Comparison of ENCODE assay signal across 9 mouse cellular contexts in the genomic region with DNA sequence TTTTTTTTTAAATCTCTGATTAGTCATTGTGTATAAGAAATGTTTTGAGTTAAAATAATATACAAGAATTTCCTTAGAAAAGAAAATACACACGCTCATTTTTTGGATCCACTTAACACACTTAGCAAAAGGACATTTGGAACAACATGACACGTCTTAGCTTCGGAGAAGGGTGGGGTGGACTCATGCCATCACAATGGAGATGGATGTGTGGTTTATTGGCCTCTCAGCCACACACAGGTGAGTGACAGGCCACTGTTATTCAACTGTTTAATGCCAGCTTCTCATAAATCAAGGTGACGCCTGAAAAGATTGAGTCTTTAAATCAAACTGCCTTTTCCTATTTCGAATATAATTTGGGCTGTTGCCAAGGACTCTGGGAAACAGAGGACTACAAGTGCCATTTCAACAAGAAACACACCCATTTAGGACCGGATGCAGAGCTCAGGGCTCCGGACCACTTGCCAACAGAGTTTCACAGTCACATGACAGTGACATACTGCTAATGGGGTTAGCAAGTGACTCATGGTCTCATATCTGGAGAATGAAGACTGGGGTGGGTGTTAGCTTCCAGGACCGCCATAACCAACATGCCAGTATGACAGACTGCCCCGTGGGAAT.
DNase-seq lines count a peak whose midpoint lies in the region; ATAC-seq and TF ChIP-seq lines count a peak whose summit lies in the region.
"Had no signal": no experiment of that assay in that cellular context is flagged by ENCODE, and none has a peak within 500 bp of the region (broad histone marks: within the 10 kb centered on the region; RNA-seq: fewer than 3 reads in every experiment).

No protein-coding gene starts in this region.

- TF ChIP-seq EP300 in lung, postnatal 0 days (IDR thresholded peaks at IDR 0.05) = peak; percentile 97

- peaks cover 20% of the 10 kb centered on the region; the same call in 1 of the 2 replicates for H3K4me1 ChIP-seq in lung, postnatal 0 days (ENCODE audit: insufficient read depth, low read depth, low read length)
- H3K4me1 ChIP-seq in forebrain, embryonic 10.5 days = no peaks in the 10 kb centered on the region; the same call in 1 of the 2 replicates

- H3K9me3 ChIP-seq in lung, postnatal 0 days (ENCODE audit: low read length) = no peaks in the 10 kb centered on the region
- no peaks in the 10 kb centered on the region for H3K9me3 ChIP-seq in forebrain, embryonic 10.5 days

- no peak for TF ChIP-seq CTCF in lung, postnatal 0 days (IDR thresholded peaks at IDR 0.05)

- H3K27me3 ChIP-seq in lung, postnatal 0 days (replicated peaks; ENCODE audit: insufficient read depth, low read length) = no peaks in the 10 kb centered on the region
- no peaks in the 10 kb centered on the region for H3K27me3 ChIP-seq in forebrain, embryonic 10.5 days (ENCODE audit: poor library complexity, severe bottlenecking)

- ATAC-seq in lung, postnatal 0 days = peak; percentile 93

- H3K9ac ChIP-seq in lung, postnatal 0 days (replicated peaks; ENCODE audit: low read depth) = no peak overlapping the region

- no peaks in the 10 kb centered on the region for H3K36me3 ChIP-seq in lung, postnatal 0 days (ENCODE audit: insufficient read depth, low read length)
- no peaks in the 10 kb centered on the region for H3K36me3 ChIP-seq in forebrain, embryonic 10.5 days (replicated peaks)

- H3K4me3 ChIP-seq in lung, postnatal 0 days (ENCODE audit: low read depth, low read length) = no peak overlapping the region
- no peak overlapping the region for H3K4me3 ChIP-seq in forebrain, embryonic 10.5 days

- 12% methylated on average over 9 of the region's 9 CpGs for WGBS in lung, postnatal 0 days
- whole genome bisulfite sequencing in forebrain, embryonic 10.5 days = 85% methylated on average over 9 of the region's 9 CpGs

- H3K4me2 ChIP-seq in lung, postnatal 0 days (replicated peaks; ENCODE audit: low read depth, low read length) = no peak overlapping the region; the same call in 1 of the 2 replicates

- H3K27ac ChIP-seq in lung, postnatal 0 days (ENCODE audit: low read length) = peak overlapping the region; percentile 71
- no peak overlapping the region for H3K27ac ChIP-seq in forebrain, embryonic 10.5 days

- intact Hi-C loops in gastrocnemius, postnatal 14 days (cut with DNase I; ENCODE audit: low total_unique reads) = no loop called here

- DNase-seq in gastrocnemius, postnatal 25 days = peak; percentile 32
- DNase-seq in gastrocnemius, postnatal 14 days = no peak
- DNase-seq in NIH3T3 (ENCODE audit: low read depth) = peak; percentile 44
- peak; percentile 54 for DNase-seq in heart, postnatal 4 days
- DNase-seq in lung, postnatal 0 days (ENCODE audit: low spot score) = peak; percentile 91
- no peak for DNase-seq in frontal cortex, postnatal 25 days (ENCODE audit: low spot score in 2 of 2)
- no peak for DNase-seq in layer of hippocampus, adult 8-10 months (ENCODE audit: low spot score in 2 of 2)
- no peak for DNase-seq in forebrain, embryonic 10.5 days (ENCODE audit: extremely low spot score, low spot score)
- DNase-seq: thymus, adult 2 months had no signal

Comparison
In these comparisons a context has a peak if more than half of its experiments do, and no peak if none do; other contexts are left out.
1. DNase-seq: peak in gastrocnemius, postnatal 25 days (single experiment), NIH3T3 (single experiment), heart, postnatal 4 days (single experiment) and lung, postnatal 0 days (single experiment); none in gastrocnemius, postnatal 14 days (single experiment), frontal cortex, postnatal 25 days (0 of 2), layer of hippocampus, adult 8-10 months (0 of 2) and forebrain, embryonic 10.5 days (single experiment).